Mouse (Mus musculus) liver, embryonic 13.5 days (tissue): ENCODE data around the gene Tmc8. TPM values are rescaled to one million over a fixed set of nuclear protein-coding genes. Genes with fewer than 3 reads are reported as not detected.
A peak's percentile ranks its signal among the peaks of the same experiment; 100 is the strongest.

ENCODE experiments used
- ATAC-seq: fragments of 200-750 bp; cut with Nextera tagmentation; 2 replicates; pipeline ENCODE4 v1.8.0; 2017; ENCODE audit warnings: low read depth, mild to moderate bottlenecking, moderate number of reproducible peaks, moderate library complexity
- DNase-seq: peaks from one replicate; pipeline ENCODE4 v3.0.0; 2022
- H3K27ac ChIP-seq: fragments of 300-500 bp; sonication (generic); 2 replicates; pipeline ENCODE4 v1.5.1; 2015; ENCODE audit warnings: moderate library complexity, mild to moderate bottlenecking, inconsistent platforms
- H3K27me3 ChIP-seq: fragments of 300-500 bp; sonication (generic); 2 replicates; pipeline ENCODE4 v1.6.1; 2015; ENCODE audit warnings: mild to moderate bottlenecking, inconsistent platforms
- H3K36me3 ChIP-seq: fragments of 300-500 bp; sonication (generic); 2 replicates; pipeline ENCODE4 v1.6.1; 2015; ENCODE audit warnings: mild to moderate bottlenecking, inconsistent platforms
- H3K4me1 ChIP-seq: fragments of 300-500 bp; sonication (generic); replicated peaks from 2 replicates; pipeline ENCODE4 v1.6.1; 2015; ENCODE audit warnings: inconsistent platforms
- H3K4me2 ChIP-seq: fragments of 300-500 bp; sonication (generic); 2 replicates; pipeline ENCODE4 v1.6.1; 2015; ENCODE audit warnings: inconsistent platforms, mild to moderate bottlenecking, moderate library complexity
- H3K4me3 ChIP-seq: fragments of 300-500 bp; sonication (generic); replicated peaks from 2 replicates; pipeline ENCODE4 v1.5.1; 2015; ENCODE audit warnings: mild to moderate bottlenecking, inconsistent platforms
- H3K9ac ChIP-seq: fragments of 300-500 bp; sonication (generic); 2 replicates; pipeline ENCODE4 v1.6.1; 2015; ENCODE audit warnings: mild to moderate bottlenecking, inconsistent platforms
- H3K9me3 ChIP-seq: fragments of 300-500 bp; sonication (generic); replicated peaks from 2 replicates; pipeline ENCODE4 v1.6.1; 2016; ENCODE audit warnings: inconsistent platforms
- WGBS: fragments of 180-500 bp; shearing (Covaris S2); methylation state at CpG from one replicate; pipeline ENCODE4 v1.1.7; 2015; ENCODE audit not compliant: insufficient replicate concordance; 5-methylcytosine and 5-hydroxymethylcytosine counted together
- polyA plus RNA-seq: library from polyadenylated mRNA; unstranded; fragments of >200 nt; fragmentation: Nextera tagmentation; extraction: Ambion mirVana; gene quantifications from 2 replicates; pipeline ENCODE4 v1.2.1, GENCODE M21; 2015

The Tmc8 gene
- polyA plus RNA-seq, 1 experiment from 2014 or later: 16.2 TPM

- ATAC-seq (peak; percentile 97), DNase-seq (peak; percentile 80)
- H3K27me3 ChIP-seq: no peaks in the 10 kb centered on the region
- peak overlapping the region; percentile 21; the same call in 1 of the 2 replicates for H3K4me3 ChIP-seq
- peak overlapping the region; percentile 60 for H3K9ac ChIP-seq
- WGBS: 24% methylated on average over 2 of the region's 2 CpGs
- peaks cover 78% of the 10 kb centered on the region for H3K4me1 ChIP-seq
- no peaks in the 10 kb centered on the region for H3K36me3 ChIP-seq
- peak overlapping the region; percentile 52 for H3K4me2 ChIP-seq
- no peaks in the 10 kb centered on the region for H3K9me3 ChIP-seq
- peak overlapping the region; percentile 94 for H3K27ac ChIP-seq
Measured at GRCm38 (mm10) chr11:117838572-117838971, 56.7 kb downstream of the Tmc8 start.

GRCm38 (mm10) chr11:117839021-117839420, 57.1 kb downstream of the Tmc8 start:
- ATAC-seq (no peak), DNase-seq (no peak)
- H3K4me1 ChIP-seq: peaks cover 73% of the 10 kb centered on the region
- peak overlapping the region; percentile 94 for H3K27ac ChIP-seq
- 25% methylated on average over 1 of the region's 1 CpGs for WGBS
- peak overlapping the region; percentile 21; the same call in 1 of the 2 replicates for H3K4me3 ChIP-seq
- H3K4me2 ChIP-seq: peak overlapping the region; percentile 52
- H3K9me3 ChIP-seq: no peaks in the 10 kb centered on the region
- no peaks in the 10 kb centered on the region for H3K27me3 ChIP-seq
- H3K36me3 ChIP-seq: no peaks in the 10 kb centered on the region
- peak overlapping the region; percentile 60 for H3K9ac ChIP-seq

- H3K9ac ChIP-seq: peak overlapping the region; percentile 3; the same call in 1 of the 2 replicates
- H3K27me3 ChIP-seq: no peaks in the 10 kb centered on the region
- WGBS: 56% methylated on average over 1 of the region's 1 CpGs
- no peak for DNase-seq
- no peak for ATAC-seq
- H3K4me3 ChIP-seq: no peak overlapping the region
- H3K9me3 ChIP-seq: no peaks in the 10 kb centered on the region
- no peaks in the 10 kb centered on the region for H3K36me3 ChIP-seq
- H3K27ac ChIP-seq: peak overlapping the region; percentile 94
- H3K4me1 ChIP-seq: peaks cover 67% of the 10 kb centered on the region
- H3K4me2 ChIP-seq: no peak overlapping the region
Measured at GRCm38 (mm10) chr11:117840910-117841309, 59.0 kb downstream of the Tmc8 start.

Other genes starting within 250 kb of the Tmc8 start
- 2.8 and 2.9 TPM in 2 replicates for gene Tnrc6c, start 127.8 kb upstream of the Tmc8 start, polyA plus RNA-seq
- gene Tmc6, start 122 bp downstream of the Tmc8 start, polyA plus RNA-seq: 53.0 and 53.7 TPM in 2 replicates
- gene 6030468B19Rik, start 15.6 kb downstream of the Tmc8 start, polyA plus RNA-seq: 78.8 and 85.7 TPM in 2 replicates
- gene Gm20708, start 27.6 kb downstream of the Tmc8 start, polyA plus RNA-seq: 0.30 TPM in 1 of 2 replicates, not detected in the other
- gene Syngr2, start 27.6 kb downstream of the Tmc8 start, polyA plus RNA-seq: 50.5 and 55.3 TPM in 2 replicates
- 7.8 and 8.8 TPM in 2 replicates for gene Afmid, start 43.8 kb downstream of the Tmc8 start, polyA plus RNA-seq
- 150 TPM in 2 replicates for gene Tk1, start 44.0 kb downstream of the Tmc8 start, polyA plus RNA-seq
- 407 and 437 TPM in 2 replicates for gene Birc5, start 67.2 kb downstream of the Tmc8 start, polyA plus RNA-seq
- gene Tmem235, start 78.7 kb downstream of the Tmc8 start, polyA plus RNA-seq: not detected in 2 replicates
- gene Tha1, start 91.4 kb downstream of the Tmc8 start, polyA plus RNA-seq: 1.4 and 1.9 TPM in 2 replicates
- 6.7 and 6.9 TPM in 2 replicates for gene Socs3, start 188.0 kb downstream of the Tmc8 start, polyA plus RNA-seq
- gene Pgs1, start 204.2 kb downstream of the Tmc8 start, polyA plus RNA-seq: 18.1 and 19.4 TPM in 2 replicates